Mouse (Mus musculus) brain, embryonic 14.5 days (tissue): ENCODE results near the gene Atg14. TPM values are rescaled to one million over a fixed set of nuclear protein-coding genes. Genes with fewer than 3 reads are reported as not detected.
A peak's percentile ranks its signal among the peaks of the same experiment; 100 is the strongest.
"Not testable (repeated sequence)": the region's sequence is repeated elsewhere in the genome, so short reads cannot be mapped to it uniquely, and the experiment has no call there.

Source experiments
- DNase-seq: peaks from one replicate; pipeline ENCODE4 v3.0.0-alpha.2; 2011; ENCODE audit warnings: low read depth
- CTCF ChIP-seq: fragments of 200-500 bp; IDR thresholded peaks from 2 replicates; pipeline ENCODE4 v1.5.1; 2012; ENCODE audit warnings: inconsistent platforms, mild to moderate bottlenecking, moderate library complexity, borderline replicate concordance; ENCODE audit not compliant: insufficient read depth, insufficient read length; ENCODE audit errors: extremely low read depth
- POLR2A ChIP-seq: fragments of 200-500 bp; IDR thresholded peaks from 2 replicates; pipeline ENCODE4 v1.6.1; 2012; ENCODE audit warnings: mild to moderate bottlenecking, inconsistent platforms, borderline replicate concordance; ENCODE audit not compliant: poor library complexity, insufficient read depth, insufficient read length, severe bottlenecking; ENCODE audit errors: extremely low read depth
- polyA plus RNA-seq: library from polyadenylated mRNA; depleted of rRNA; stranded (reverse); fragments of >200 nt; gene quantifications from 2 replicates; pipeline ENCODE4 v1.2.3, GENCODE M21; 2012; rRNA removed

Atg14 gene
- 14.6 and 15.4 TPM in 2 replicates for polyA plus RNA-seq

DNA sequence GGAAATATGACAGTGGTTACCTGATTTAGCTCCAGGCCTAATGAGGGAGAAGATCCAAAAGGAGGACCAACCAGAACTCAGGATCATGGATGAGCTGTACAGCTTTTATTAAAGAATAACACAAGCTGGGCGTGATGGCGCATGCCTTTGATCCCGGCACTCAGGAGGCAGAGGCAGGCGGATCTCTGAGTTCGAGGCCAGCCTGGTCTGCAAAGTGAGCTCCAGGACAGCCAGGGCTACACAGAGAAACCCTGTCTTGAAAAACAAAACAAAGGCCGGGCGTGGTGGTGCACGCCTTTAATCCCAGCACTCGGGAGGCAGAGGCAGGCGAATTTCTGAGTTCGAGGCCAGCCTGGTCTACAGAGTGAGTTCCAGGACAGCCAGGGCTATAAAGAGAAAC is at the start of gene Atg14:
Gene Atg14 (minus strand): TSS at position 101 of the 400 bp plus-strand sequence.
- not testable (repeated sequence) for DNase-seq

DNA sequence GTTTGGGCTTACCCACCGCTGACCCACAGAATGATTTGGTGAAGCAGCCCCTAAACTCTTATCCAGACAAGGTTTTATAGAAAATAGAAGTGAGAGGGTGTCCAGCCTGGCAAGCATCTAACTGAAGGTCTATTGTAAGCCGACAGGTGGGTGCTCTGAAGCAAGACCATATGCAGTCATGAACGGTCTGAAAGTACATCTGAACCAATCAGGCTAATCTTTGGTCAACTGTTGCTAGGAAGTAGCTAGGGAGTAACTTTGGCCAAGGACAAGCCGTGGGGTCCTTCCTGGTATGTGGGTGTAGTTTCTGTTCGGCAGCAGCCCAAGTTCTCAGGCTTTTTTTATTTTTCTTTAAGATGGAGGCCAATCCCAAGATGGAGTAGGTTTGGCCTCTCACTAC is 48.4 kb upstream of the Atg14 start:
- TF ChIP-seq CTCF (no peak), POLR2A (no peak)

GRCm38 (mm10) chr14:47613254-47613653 is 42.8 kb upstream of the Atg14 start:
- no peak for TF ChIP-seq CTCF
- no peak for TF ChIP-seq POLR2A
- no peak for DNase-seq

More for the DNA sequence above, 48.4 kb upstream of the Atg14 start:
- DNase-seq = no peak

DNA sequence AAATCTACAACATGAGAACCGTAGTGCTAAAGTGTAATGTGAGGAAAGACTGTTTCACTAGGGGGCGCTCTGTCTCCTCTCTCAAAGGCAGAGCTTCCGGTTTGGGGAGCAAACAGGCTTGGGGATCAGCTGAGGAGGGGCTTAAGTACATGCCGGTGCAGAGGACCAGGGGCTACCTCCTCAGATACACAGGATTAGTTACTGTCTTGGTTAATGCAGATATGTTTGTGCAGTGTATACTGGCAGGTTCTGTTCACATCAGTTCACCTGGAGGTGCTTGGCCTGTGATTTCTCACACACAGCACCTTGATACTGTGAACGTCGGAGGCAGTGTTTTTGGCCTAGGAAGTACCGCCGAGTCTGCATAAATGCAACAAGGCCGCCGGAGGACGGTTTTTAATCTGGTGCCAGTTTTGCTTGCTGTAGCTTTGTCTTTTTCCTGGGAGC is 27.5 kb upstream of the Atg14 start:
- TF ChIP-seq POLR2A = no peak
- TF ChIP-seq CTCF = peak; percentile 74; the same call in 1 of the 2 replicates
- DNase-seq = peak; percentile 89

DNA sequence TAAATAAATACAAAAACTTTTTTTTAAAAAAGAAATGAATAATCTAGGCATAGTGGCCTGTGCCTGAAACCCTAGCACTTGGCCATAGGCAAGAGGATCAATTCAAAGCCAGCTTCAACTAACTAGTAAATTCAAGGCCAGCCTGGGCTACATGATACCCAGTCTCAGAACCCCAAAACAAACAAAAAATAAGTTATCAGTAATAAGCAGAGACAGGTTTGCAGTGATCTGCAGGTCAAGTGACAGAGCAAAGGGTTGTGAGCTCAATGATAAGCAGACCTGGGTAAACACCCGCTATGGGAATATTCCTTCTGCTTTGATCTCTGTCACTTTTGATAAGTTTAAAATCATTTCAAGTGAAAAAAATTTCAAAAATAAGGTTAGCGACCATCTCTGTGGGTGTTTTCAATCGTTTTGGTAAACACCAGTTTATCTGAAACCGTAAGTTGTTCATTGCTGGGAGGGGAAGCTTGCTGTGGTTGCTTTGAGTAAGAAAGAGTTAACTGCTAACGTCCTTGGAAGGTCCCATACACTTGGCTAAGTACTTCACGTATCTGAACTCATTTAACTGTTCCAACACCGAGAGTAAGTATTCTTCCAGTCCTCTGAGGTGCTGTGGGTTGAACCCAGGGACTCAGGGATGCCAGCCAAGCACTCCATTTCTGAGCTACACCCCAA is 24.1 kb upstream of the Atg14 start:
- TF ChIP-seq POLR2A = no peak
- no peak for TF ChIP-seq CTCF
- DNase-seq = no peak

GRCm38 (mm10) chr14:47590391-47590975 is 20.0 kb upstream of the Atg14 start:
- no peak for DNase-seq
- no peak for TF ChIP-seq POLR2A
- TF ChIP-seq CTCF = no peak

GRCm38 (mm10) chr14:47589444-47589843 is 19.0 kb upstream of the Atg14 start:
- TF ChIP-seq POLR2A (no peak), CTCF (no peak)

DNA sequence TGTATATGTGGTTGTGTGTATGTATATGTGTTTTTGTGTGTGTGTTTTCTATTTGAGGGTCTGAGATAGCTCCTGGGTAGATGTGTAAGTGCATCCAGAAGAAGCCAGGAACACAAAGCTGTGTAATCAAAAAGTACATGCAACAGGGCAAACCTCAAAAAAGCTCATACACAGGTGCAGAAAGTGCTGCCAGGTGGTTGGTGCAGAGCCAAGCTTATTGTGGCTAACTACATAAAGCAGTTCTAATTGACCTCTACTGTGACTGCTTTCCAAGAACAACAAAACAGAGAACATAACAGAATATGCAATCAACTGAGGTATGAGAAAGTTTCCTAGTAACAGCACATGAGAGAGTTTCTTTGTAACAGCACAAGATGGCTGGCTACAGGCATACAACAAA is 13.9 kb upstream of the Atg14 start:
- DNase-seq = no peak
- TF ChIP-seq POLR2A = no peak
- no peak for TF ChIP-seq CTCF

More at GRCm38 (mm10) chr14:47589444-47589843, 19.0 kb upstream of the Atg14 start:
- DNase-seq = no peak

- DNase-seq = no peak
- TF ChIP-seq CTCF (no peak), POLR2A (no peak)
These were observed 11.2 kb upstream of the Atg14 start for GRCm38 (mm10) chr14:47581681-47582080.

DNA sequence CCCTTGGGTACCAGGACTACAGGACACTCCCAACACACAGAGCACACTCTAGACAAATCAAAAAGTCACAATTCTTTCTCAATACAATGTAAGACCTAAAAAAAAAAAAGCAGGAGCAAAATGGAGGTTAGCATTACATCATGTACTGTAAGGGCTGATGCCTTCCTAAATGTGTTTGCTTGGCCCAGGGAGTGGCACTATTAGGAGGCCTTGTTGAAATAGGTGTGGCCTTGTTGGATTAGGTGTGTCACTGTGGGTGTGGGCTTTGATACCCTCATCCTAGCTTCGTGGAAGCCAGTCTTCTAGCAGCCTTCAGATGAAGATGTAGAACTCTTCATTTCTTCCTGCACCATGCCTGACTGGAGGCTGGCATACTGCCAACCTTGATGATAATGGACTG is 10.8 kb upstream of the Atg14 start:
- DNase-seq = no peak
- no peak for TF ChIP-seq CTCF
- TF ChIP-seq POLR2A = no peak

DNA sequence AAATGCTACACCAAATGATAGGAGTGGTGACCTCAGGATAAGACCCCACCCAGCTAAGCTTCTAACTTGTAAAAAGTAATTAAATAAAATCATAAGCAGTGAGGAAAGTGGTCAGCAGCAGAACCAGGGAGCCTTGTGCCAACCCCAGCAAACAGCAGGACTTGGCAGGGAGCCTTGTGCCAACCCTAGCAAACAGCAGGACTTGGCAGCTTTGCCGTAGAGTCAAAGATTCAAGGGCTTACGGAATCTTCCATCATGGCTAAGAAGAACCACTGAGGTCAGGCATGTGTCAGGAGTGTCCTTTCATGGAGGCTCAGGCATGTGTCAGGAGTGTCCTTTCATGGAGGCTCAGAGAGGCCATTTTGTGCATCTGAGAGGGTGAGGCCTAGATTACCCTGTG is 7.6 kb upstream of the Atg14 start:
- TF ChIP-seq POLR2A (no peak), CTCF (no peak)
- DNase-seq = no peak

DNA sequence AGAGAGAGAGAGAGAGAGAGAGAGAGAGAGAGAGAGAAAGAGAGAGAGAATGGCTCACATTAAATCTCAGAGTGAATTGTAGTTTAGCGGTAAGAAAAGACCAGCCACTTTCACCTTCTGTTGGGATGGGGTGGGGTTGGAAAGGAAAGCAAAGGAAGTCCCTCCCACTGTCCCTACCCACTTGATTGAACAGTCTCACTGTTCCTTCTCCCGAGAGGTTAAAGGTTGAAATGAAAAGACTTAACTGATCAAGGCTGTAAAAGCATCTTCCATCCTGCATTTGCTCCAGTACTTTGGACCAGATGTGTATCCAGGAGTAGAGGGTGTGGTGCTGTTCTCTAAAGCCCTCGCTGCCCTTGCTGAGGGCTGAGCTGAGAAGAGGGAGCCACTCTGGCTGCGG is 6.2 kb upstream of the Atg14 start:
- TF ChIP-seq CTCF (no peak), POLR2A (no peak)
- no peak for DNase-seq
